Mouse (Mus musculus) hindbrain, embryonic 14.5 days (tissue): ENCODE measurements at regions not wholly inside any gene's neighbourhood (a gene's known extent, or its start where the extent isn't known, plus 50 kb on each side); places are given as distances from the start of the nearest gene placed in this dataset.

Source experiments
- ATAC-seq: fragments of 200-750 bp; cut with Nextera tagmentation; 2 replicates; pipeline ENCODE4 v1.8.0; 2017; ENCODE audit warnings: moderate number of reproducible peaks, mild to moderate bottlenecking, moderate TSS enrichment, moderate library complexity; ENCODE audit not compliant: low FRiP score
- DNase-seq: peaks from one replicate; pipeline ENCODE4 v3.0.0-alpha.2; 2015; ENCODE audit warnings: low spot score
- H3K27ac ChIP-seq: fragments of 300-500 bp; sonication (generic); 2 replicates; pipeline ENCODE4 v1.5.1; 2014; ENCODE audit warnings: mild to moderate bottlenecking, moderate library complexity
- H3K27me3 ChIP-seq: fragments of 300-500 bp; sonication (generic); 2 replicates; pipeline ENCODE4 v1.6.1; 2014; ENCODE audit warnings: mild to moderate bottlenecking, low read length, mixed read lengths; ENCODE audit not compliant: control insufficient read depth, insufficient read depth
- H3K36me3 ChIP-seq: fragments of 300-500 bp; sonication (generic); replicated peaks from 2 replicates; pipeline ENCODE4 v1.6.1; 2014; ENCODE audit not compliant: control insufficient read depth, insufficient read depth
- H3K4me1 ChIP-seq: fragments of 300-500 bp; sonication (generic); replicated peaks from 2 replicates; pipeline ENCODE4 v1.6.1; 2014; ENCODE audit warnings: antibody characterized with exemption, low read length, mixed read lengths; ENCODE audit not compliant: control insufficient read depth, insufficient read depth
- H3K4me2 ChIP-seq: fragments of 300-500 bp; sonication (generic); replicated peaks from 2 replicates; pipeline ENCODE4 v1.6.1; 2014; ENCODE audit warnings: mild to moderate bottlenecking, moderate library complexity
- H3K4me3 ChIP-seq: fragments of 300-500 bp; sonication (generic); replicated peaks from 2 replicates; pipeline ENCODE4 v1.5.1; 2014; ENCODE audit warnings: mild to moderate bottlenecking, low read length
- H3K9ac ChIP-seq: fragments of 300-500 bp; sonication (generic); 2 replicates; pipeline ENCODE4 v1.6.1; 2014
- H3K9me3 ChIP-seq: fragments of 300-500 bp; sonication (generic); 2 replicates; pipeline ENCODE4 v1.6.1; 2016; ENCODE audit warnings: low read length; ENCODE audit not compliant: control insufficient read depth
- WGBS: fragments of 180-500 bp; shearing (Covaris S2); extraction: QIAGEN DNeasy Blood & Tissue Kit; methylation state at CpG from one replicate; pipeline ENCODE4 v1.1.7; 2014; 5-methylcytosine and 5-hydroxymethylcytosine counted together

DNA sequence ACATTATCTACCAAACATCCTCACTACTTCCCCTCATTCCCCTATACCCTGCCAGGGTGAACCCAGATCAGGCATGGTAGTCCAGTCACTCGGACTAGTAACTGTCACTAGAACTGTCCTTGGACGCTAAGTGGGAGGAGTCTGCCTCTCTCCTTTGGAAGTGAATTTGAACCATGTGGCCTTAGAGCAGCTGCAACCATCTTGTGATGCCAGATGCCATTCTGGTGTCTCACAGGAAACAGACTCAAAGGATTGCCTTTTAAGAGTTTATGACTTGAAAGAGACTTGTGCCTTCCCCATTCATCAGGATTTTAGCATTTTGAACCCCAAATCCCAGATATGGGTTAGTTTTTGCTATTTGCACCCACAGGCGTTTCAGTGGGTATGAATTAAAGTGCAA lies 56.9 kb upstream of the Sestd1 start:
- Histone ChIP-seq H3K27ac (no peak overlapping the region), H3K9ac (no peak overlapping the region), H3K4me2 (no peak overlapping the region), H3K27me3 (no peaks in the 10 kb centered on the region), H3K36me3 (no peaks in the 10 kb centered on the region), H3K4me3 (no peak overlapping the region), H3K9me3 (peaks cover 4% of the 10 kb centered on the region; the same call in 1 of the 2 replicates), H3K4me1 (peaks cover 6% of the 10 kb centered on the region)
- DNase-seq: no peak
- ATAC-seq: no peak
- WGBS: 83% methylated on average over 3 of the region's 3 CpGs

DNA sequence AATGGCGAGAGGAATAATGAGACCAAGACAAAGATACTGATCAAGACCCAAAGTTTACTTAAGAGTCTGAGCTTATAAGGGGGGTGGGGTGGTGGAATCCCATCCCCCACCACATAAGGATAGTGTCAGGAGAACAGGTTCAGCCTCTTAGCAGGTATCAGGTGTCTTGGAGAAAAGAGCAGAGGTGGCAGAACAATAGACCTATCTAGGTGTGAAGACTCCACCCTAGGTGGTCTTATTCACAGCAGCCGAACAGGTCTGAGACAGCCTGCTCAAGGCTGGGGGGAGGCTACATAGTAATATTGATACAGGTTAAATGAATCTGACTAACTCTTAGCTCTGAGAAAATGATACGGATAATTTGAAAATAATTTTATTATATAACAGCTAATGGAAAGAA lies 56.4 kb upstream of the Sestd1 start:
- Histone ChIP-seq H3K4me2 (no peak overlapping the region), H3K4me1 (peaks cover 6% of the 10 kb centered on the region), H3K27me3 (no peaks in the 10 kb centered on the region), H3K27ac (no peak overlapping the region), H3K9ac (no peak overlapping the region), H3K9me3 (peaks cover 4% of the 10 kb centered on the region; the same call in 1 of the 2 replicates), H3K4me3 (no peak overlapping the region), H3K36me3 (no peaks in the 10 kb centered on the region)
- WGBS: 88% methylated on average over 3 of the region's 3 CpGs
- DNase-seq (no peak), ATAC-seq (no peak)

DNA sequence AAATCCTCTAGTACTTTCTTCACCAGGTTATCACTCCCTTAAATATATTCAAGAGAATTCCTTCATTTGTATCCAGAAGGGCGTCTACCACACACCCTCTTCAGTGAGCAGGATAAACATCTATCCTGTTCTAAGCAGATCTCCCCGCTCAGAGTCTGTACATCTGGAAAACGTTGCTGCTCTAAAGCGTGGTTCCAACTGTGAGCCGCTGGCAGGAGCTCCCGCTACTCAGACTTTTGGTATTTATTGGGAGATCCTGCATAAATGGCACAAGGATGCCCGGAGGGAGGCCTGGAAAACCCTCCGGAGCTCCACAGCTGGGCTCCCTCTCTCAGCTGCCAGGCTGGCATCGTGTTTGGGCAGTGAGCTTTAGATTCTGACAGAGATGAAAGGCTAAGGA lies 54.3 kb upstream of the Sestd1 start:
- H3K4me3 ChIP-seq: no peak overlapping the region

DNA sequence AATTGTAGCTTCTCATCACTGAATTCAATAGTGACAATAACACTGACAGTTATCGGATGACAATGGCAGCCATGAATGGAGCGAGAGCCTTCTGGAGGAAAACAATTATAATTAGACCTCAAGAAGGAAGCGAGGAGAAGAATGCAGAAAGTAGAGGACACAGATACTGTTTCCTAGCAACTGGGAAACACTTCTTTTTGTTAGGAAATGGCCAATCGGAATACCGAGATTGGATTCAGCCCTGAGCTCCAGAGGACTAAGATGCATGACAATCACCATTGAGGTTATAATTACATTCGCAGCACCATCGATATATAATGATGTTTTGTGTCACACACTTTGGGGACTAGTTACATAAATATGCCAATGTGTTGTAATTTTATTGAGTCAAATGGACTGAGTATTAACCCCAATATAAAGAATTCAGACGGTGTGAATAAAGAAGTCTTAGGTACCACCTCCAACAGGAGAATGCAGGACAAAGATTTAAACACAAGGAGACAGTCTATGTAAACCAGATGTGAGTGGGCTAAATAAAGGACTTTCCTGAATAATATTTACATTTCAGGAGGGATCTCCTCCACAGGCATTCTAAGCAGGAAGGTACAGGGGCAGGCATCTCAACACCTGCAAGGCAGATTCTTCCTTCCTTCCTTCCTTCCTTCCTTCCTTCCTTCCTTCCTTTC lies 53.1 kb upstream of the Sestd1 start:
- no peaks in the 10 kb centered on the region for H3K27me3 ChIP-seq
- no peak overlapping the region; the same call in 1 of the 2 replicates for H3K4me2 ChIP-seq
- no peak overlapping the region for H3K4me3 ChIP-seq
- WGBS: 28% methylated on average over 8 of the region's 8 CpGs
- DNase-seq (no peak), ATAC-seq (peak; percentile 37; the same call in 1 of the 2 replicates)
- H3K27ac ChIP-seq: no peak overlapping the region
- H3K9ac ChIP-seq: no peak overlapping the region
- H3K4me1 ChIP-seq: peaks cover 6% of the 10 kb centered on the region
- peaks cover 4% of the 10 kb centered on the region; the same call in 1 of the 2 replicates for H3K9me3 ChIP-seq
- H3K36me3 ChIP-seq: no peaks in the 10 kb centered on the region

More for the DNA sequence above, 54.3 kb upstream of the Sestd1 start:
- no peak for DNase-seq
- ATAC-seq: no peak
- Histone ChIP-seq H3K9me3 (peaks cover 4% of the 10 kb centered on the region; the same call in 1 of the 2 replicates), H3K36me3 (no peaks in the 10 kb centered on the region), H3K9ac (no peak overlapping the region), H3K27ac (no peak overlapping the region), H3K4me2 (no peak overlapping the region), H3K4me1 (peaks cover 6% of the 10 kb centered on the region), H3K27me3 (no peaks in the 10 kb centered on the region)
- 74% methylated on average over 9 of the region's 9 CpGs for WGBS
